Mouse (Mus musculus): ENCODE measurements at regions not wholly inside any gene's neighbourhood (a gene's known extent, or its start where the extent isn't known, plus 50 kb on each side); places are given as distances from the start of the nearest gene placed in this dataset.
"Not testable (repeated sequence)": the region's sequence is repeated elsewhere in the genome, so short reads cannot be mapped to it uniquely, and the experiment has no call there.

DNA sequence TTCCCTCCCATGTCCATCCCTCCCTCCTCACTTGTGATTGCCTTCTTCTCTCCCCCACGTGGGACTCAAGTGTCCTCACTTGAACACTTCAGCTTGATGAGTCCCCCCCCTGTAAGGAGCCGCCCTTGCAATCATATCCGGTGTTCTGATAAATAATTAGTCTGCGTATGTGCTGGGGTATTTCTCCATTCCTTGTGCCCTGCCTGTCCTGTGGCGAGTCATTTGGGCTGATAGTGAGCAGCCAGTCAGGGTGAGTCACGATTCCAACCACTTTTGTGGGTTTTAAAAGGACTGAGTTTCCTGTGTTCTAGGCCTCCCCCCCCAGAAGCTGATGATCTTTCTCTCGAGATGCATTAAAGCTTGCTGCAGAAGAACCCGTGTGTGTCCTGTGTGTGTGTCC lies 820.9 kb downstream of the Kcnt2 start:
- H3K9ac ChIP-seq (ENCODE audit: low read depth, low read length, severe bottlenecking); H3K4me1 ChIP-seq (ENCODE audit: control insufficient read depth, insufficient read depth, low read length); H3K27ac ChIP-seq (replicated peaks; ENCODE audit: low read depth, low read length); H3K4me3 ChIP-seq (replicated peaks; ENCODE audit: low read length); DNase-seq (ENCODE audit: low spot score); ATAC-seq (ENCODE audit: low FRiP score, low read depth); H3K4me2 ChIP-seq (replicated peaks; ENCODE audit: low read depth, low read length, severe bottlenecking); H3K36me3 ChIP-seq (ENCODE audit: control insufficient read depth, insufficient read depth, low read length); H3K9me3 ChIP-seq (ENCODE audit: control insufficient read depth, low read length); H3K27me3 ChIP-seq (ENCODE audit: control insufficient read depth, insufficient read depth, low read length): not testable (repeated sequence)
- WGBS = 82% methylated on average over 8 of the region's 8 CpGs

DNA sequence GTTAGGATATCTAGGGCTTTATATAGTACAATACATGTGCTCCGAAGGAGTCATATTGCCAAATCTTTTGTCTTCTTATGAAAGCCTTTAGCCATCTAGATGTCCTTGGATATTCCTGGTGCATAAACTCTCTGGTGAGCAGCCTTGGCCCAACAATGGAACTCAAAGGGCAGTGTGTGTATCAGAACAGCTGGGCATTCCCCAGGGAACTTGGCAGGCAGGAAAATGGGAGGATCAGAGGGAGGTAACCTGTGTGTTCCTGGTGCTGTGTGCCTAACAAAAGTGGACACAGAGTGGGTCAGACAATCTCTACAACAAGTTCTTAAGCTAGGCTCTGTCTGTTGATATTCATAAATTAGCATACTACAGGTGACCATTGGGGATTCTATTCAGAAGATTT lies 851.6 kb downstream of the Kcnt2 start:
- Histone ChIP-seq H3K27ac (replicated peaks; ENCODE audit: low read depth, low read length) (no peak overlapping the region), H3K4me3 (replicated peaks; ENCODE audit: low read length) (no peak overlapping the region), H3K27me3 (ENCODE audit: control insufficient read depth, insufficient read depth, low read length) (no peaks in the 10 kb centered on the region), H3K9ac (ENCODE audit: low read depth, low read length, severe bottlenecking) (no peak overlapping the region), H3K36me3 (ENCODE audit: control insufficient read depth, insufficient read depth, low read length) (no peaks in the 10 kb centered on the region), H3K9me3 (ENCODE audit: control insufficient read depth, low read length) (no peaks in the 10 kb centered on the region), H3K4me2 (replicated peaks; ENCODE audit: low read depth, low read length, severe bottlenecking) (no peak overlapping the region), H3K4me1 (ENCODE audit: control insufficient read depth, insufficient read depth, low read length) (no peaks in the 10 kb centered on the region)
- ATAC-seq (ENCODE audit: low FRiP score, low read depth) (no peak), DNase-seq (ENCODE audit: low spot score) (no peak)
- WGBS = 89% methylated on average over 1 of the region's 1 CpGs
- TF ChIP-seq POLR2A (IDR thresholded peaks at IDR 0.05; ENCODE audit: borderline replicate concordance, extremely low read depth, insufficient read depth, insufficient read length) = no peak

GRCm38 (mm10) chr1:141102546-141102945 lies 856.6 kb downstream of the Kcnt2 start:
- WGBS = 76% methylated on average over 1 of the region's 1 CpGs
- ATAC-seq (ENCODE audit: low FRiP score, low read depth) = no peak
- Histone ChIP-seq H3K4me3 (replicated peaks; ENCODE audit: low read length) (no peak overlapping the region), H3K27me3 (ENCODE audit: control insufficient read depth, insufficient read depth, low read length) (no peaks in the 10 kb centered on the region), H3K27ac (replicated peaks; ENCODE audit: low read depth, low read length) (no peak overlapping the region), H3K36me3 (ENCODE audit: control insufficient read depth, insufficient read depth, low read length) (no peaks in the 10 kb centered on the region), H3K4me1 (ENCODE audit: control insufficient read depth, insufficient read depth, low read length) (no peaks in the 10 kb centered on the region), H3K4me2 (replicated peaks; ENCODE audit: low read depth, low read length, severe bottlenecking) (no peak overlapping the region), H3K9ac (ENCODE audit: low read depth, low read length, severe bottlenecking) (no peak overlapping the region), H3K9me3 (ENCODE audit: control insufficient read depth, low read length) (no peaks in the 10 kb centered on the region)
- no peak for TF ChIP-seq POLR2A (IDR thresholded peaks at IDR 0.05; ENCODE audit: borderline replicate concordance, extremely low read depth, insufficient read depth, insufficient read length)
- DNase-seq (ENCODE audit: low spot score) = no peak

GRCm38 (mm10) chr1:141104034-141104433 lies 858.1 kb downstream of the Kcnt2 start:
- no peak for TF ChIP-seq POLR2A (IDR thresholded peaks at IDR 0.05; ENCODE audit: borderline replicate concordance, extremely low read depth, insufficient read depth, insufficient read length)
- Histone ChIP-seq H3K36me3 (ENCODE audit: control insufficient read depth, insufficient read depth, low read length) (no peaks in the 10 kb centered on the region), H3K4me2 (replicated peaks; ENCODE audit: low read depth, low read length, severe bottlenecking) (no peak overlapping the region), H3K9ac (ENCODE audit: low read depth, low read length, severe bottlenecking) (no peak overlapping the region), H3K9me3 (ENCODE audit: control insufficient read depth, low read length) (no peaks in the 10 kb centered on the region), H3K4me3 (replicated peaks; ENCODE audit: low read length) (no peak overlapping the region), H3K27ac (replicated peaks; ENCODE audit: low read depth, low read length) (no peak overlapping the region), H3K4me1 (ENCODE audit: control insufficient read depth, insufficient read depth, low read length) (no peaks in the 10 kb centered on the region), H3K27me3 (ENCODE audit: control insufficient read depth, insufficient read depth, low read length) (no peaks in the 10 kb centered on the region)
- ATAC-seq (ENCODE audit: low FRiP score, low read depth) (no peak), DNase-seq (ENCODE audit: low spot score) (no peak)
- WGBS = 77% methylated on average over 1 of the region's 1 CpGs

DNA sequence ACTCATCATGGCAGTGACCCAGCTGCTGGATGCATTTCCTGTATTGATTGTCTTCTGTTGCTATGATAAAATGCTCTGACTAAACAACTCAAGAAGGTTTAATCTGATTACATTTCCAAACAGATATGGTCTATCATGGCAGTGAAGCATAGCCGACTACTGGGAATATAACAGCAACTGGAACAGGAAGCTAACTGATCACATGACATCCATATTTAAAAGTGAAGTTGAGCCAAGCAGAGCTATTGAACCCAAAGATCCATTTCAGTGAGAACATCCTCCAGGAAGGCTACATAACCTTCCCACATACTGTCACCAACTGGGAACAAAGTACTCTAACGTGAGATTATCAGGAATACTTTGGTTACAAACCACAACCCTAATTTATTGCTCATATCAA lies 858.7 kb downstream of the Kcnt2 start:
- Histone ChIP-seq H3K36me3 (ENCODE audit: control insufficient read depth, insufficient read depth, low read length) (no peaks in the 10 kb centered on the region), H3K9me3 (ENCODE audit: control insufficient read depth, low read length) (no peaks in the 10 kb centered on the region), H3K27ac (replicated peaks; ENCODE audit: low read depth, low read length) (no peak overlapping the region), H3K4me3 (replicated peaks; ENCODE audit: low read length) (no peak overlapping the region), H3K4me1 (ENCODE audit: control insufficient read depth, insufficient read depth, low read length) (no peaks in the 10 kb centered on the region), H3K9ac (ENCODE audit: low read depth, low read length, severe bottlenecking) (no peak overlapping the region), H3K27me3 (ENCODE audit: control insufficient read depth, insufficient read depth, low read length) (no peaks in the 10 kb centered on the region), H3K4me2 (replicated peaks; ENCODE audit: low read depth, low read length, severe bottlenecking) (no peak overlapping the region)
- no peak for TF ChIP-seq POLR2A (IDR thresholded peaks at IDR 0.05; ENCODE audit: borderline replicate concordance, extremely low read depth, insufficient read depth, insufficient read length)
- no peak for ATAC-seq (ENCODE audit: low FRiP score, low read depth)
- no peak for DNase-seq (ENCODE audit: low spot score)
- 87% methylated on average over 2 of the region's 2 CpGs for whole genome bisulfite sequencing
